Mouse (Mus musculus) cerebellum, adult (tissue): ENCODE data around the gene Olfr1333.
"Not testable (repeated sequence)": the region's sequence is repeated elsewhere in the genome, so short reads cannot be mapped to it uniquely, and the experiment has no call there.

Experiments
- ATAC-seq: cut with Nextera tagmentation; 2 replicates; pipeline ENCODE4 v1.9.2; 2017; ENCODE audit warnings: mild to moderate bottlenecking, moderate library complexity, mixed read lengths; ENCODE audit not compliant: insufficient number of reproducible peaks, low FRiP score, low TSS enrichment

The Olfr1333 gene

DNA sequence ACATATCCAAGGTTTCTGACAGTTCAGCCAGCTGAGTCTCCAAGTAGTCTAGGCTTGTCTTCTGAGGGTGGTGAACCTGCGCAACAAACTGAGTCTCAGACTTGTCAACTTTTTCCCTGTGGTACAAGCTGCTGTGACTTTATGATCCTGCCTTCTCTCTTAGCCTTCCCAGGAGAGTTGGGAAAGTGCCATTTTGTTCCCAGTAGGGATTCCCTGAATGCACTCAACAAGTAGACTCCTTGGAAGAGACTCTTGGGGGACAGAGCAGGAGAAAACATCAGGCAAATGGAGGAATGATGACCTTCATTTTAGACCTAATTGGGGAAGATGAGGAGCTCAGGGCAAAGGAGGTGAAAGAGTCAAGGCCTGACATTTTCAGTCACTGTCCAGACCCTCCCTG is at the start of gene Olfr1333:
TSS of gene Olfr1333 (minus strand) at position 101 of the 400 bp plus-strand sequence.
- no peak for ATAC-seq

GRCm38 (mm10) chr4:118867566-118867965 is 31.5 kb upstream of the Olfr1333 start:
- no peak for ATAC-seq

- ATAC-seq: no peak
Measured at GRCm38 (mm10) chr4:118864349-118864748, 28.3 kb upstream of the Olfr1333 start, which contains the start of gene Olfr1331. Olfr1331 (plus strand) TSS chr4:118864649.

- no peak for ATAC-seq
Measured at GRCm38 (mm10) chr4:118862704-118863103, 26.6 kb upstream of the Olfr1333 start.

GRCm38 (mm10) chr4:118861791-118862190 is 25.7 kb upstream of the Olfr1333 start:
- no peak for ATAC-seq

- no peak for ATAC-seq
Measured at GRCm38 (mm10) chr4:118818921-118819320, 17.2 kb downstream of the Olfr1333 start.

- ATAC-seq: no peak
Measured at GRCm38 (mm10) chr4:118809844-118810243, 26.2 kb downstream of the Olfr1333 start, which contains the start of gene Olfr1335. Olfr1335 (minus strand) TSS chr4:118809944.

DNA sequence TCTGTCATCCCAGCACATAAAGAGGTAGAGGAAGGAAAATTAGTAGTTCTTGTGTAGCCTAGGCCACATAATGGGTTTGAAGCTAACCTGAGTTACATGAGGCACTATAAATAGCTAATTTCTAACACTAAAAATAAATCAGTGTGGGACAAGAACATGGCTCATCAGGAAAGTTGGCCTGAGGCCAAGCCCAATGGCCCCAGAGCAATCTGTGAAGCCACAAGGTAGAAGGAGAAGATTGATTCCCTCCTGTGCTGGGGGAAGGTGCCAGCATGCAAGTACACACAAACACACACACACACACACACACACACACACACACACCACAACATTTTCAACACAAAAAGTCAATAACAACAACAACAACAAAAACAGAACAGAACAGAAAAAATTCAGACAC is 43.3 kb downstream of the Olfr1333 start:
- not testable (repeated sequence) for ATAC-seq

DNA sequence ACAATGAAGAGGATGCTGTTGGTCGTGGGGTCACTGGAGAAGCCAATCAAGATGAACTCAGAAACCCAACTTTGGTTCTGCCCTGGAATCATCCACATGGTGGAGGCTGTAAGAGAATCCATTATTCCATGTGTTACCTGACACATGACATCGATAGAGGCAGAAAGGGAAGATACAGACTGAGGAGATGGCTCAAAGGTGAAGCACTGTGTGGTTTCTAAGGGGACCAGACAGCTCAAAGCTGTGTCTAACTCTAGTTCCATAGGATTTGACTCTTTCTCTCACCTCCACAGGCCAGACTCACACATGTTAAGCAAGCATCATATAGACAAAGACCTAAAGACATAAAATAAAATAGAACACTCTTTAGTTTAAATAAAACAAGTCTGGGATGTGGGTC is 53.6 kb downstream of the Olfr1333 start, which contains the start of gene Olfr1337:
TSS of gene Olfr1337 (minus strand) at position 101 of the 400 bp plus-strand sequence.
- ATAC-seq: no peak
